Mouse (Mus musculus): ENCODE measurements around the gene Ltbp4. TPM values are rescaled to one million over a fixed set of nuclear protein-coding genes. Genes with fewer than 3 reads are reported as not detected.

Gene Ltbp4
- total and polyA plus RNA-seq, 3 experiments = 2.9 to 14.2 TPM; not detected in 1

DNA sequence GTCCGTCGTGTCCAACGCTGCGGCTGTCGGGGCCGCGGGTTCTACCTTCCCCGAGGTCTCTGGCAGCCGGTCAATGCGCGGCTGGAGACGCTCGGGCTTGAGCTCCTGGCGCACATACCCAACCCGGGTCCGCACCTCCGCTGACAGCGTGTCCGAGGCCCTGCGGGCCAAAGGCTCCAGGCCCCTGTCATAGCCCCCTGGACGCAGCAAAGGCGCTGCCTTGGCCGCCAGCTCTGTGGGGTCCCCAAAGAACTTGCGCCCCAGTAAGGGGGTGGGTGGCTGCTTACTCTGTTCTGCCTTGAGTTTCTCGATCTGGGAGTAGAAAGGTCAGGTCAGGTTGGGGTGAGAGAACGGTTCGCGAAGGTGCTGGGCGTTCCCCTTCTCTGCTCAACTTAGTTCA, 26.9 kb upstream of the Ltbp4 start:
- Histone ChIP-seq H3K27me3 (ENCODE audit: control insufficient read depth in 1 of 2, insufficient read depth in 2 of 2, low read length in 2 of 2) (no peaks in the 10 kb centered on the region), H3K36me3 (ENCODE audit: control insufficient read depth in 1 of 2, insufficient read depth in 2 of 2, low read length in 2 of 2) (peaks cover 0 to 5% of the 10 kb centered on the region in 2 experiments; a peak in 2 of 4 replicates), H3K27ac (ENCODE audit: control insufficient read depth, low read depth, low read length) (no peak overlapping the region), H3K9me3 (replicated peaks; ENCODE audit: insufficient read depth, low read length) (no peaks in the 10 kb centered on the region), H3K4me1 (ENCODE audit: control insufficient read depth in 1 of 2, insufficient read depth in 2 of 2, low read length in 2 of 2) (peaks cover 0 to 22% of the 10 kb centered on the region in 2 experiments; a peak in 3 of 4 replicates), H3K4me3 (ENCODE audit: control insufficient read depth in 1 of 2, insufficient read depth in 1 of 2, low read depth in 2 of 2, low read length in 2 of 2) (no peak overlapping the region), H3K9ac (ENCODE audit: control insufficient read depth, low read depth, low read length, poor library complexity, severe bottlenecking) (no peak overlapping the region), H3K79me2 (ENCODE audit: control insufficient read depth, insufficient read depth, low read length, poor library complexity) (no peaks in the 10 kb centered on the region)
- DNase-seq (ENCODE audit: low read depth, low spot score) = no peak
- TF ChIP-seq TCF12 (IDR thresholded peaks at IDR 0.05; ENCODE audit: low read depth, low read length) (no peak), ZC3H11A (IDR thresholded peaks at IDR 0.05; ENCODE audit: low read depth, low read length) (no peak), ZMIZ1 (IDR thresholded peaks at IDR 0.05; ENCODE audit: low read depth, low read length) (no peak), MYC (IDR thresholded peaks at IDR 0.05; ENCODE audit: low read depth, low read length) (no peak), SIN3A (IDR thresholded peaks at IDR 0.05; ENCODE audit: low read length) (no peak), MYB (IDR thresholded peaks at IDR 0.05; ENCODE audit: low read depth, low read length) (no peak), HCFC1 (IDR thresholded peaks at IDR 0.05; ENCODE audit: low read depth, low read length) (no peak), USF2 (IDR thresholded peaks at IDR 0.05; ENCODE audit: borderline replicate concordance in 1 of 2, insufficient read depth in 1 of 2, low read depth in 1 of 2, low read length in 2 of 2) (no peak), JUND (IDR thresholded peaks at IDR 0.05; ENCODE audit: low read depth, low read length) (no peak), RCOR1 (IDR thresholded peaks at IDR 0.05; ENCODE audit: low read depth, low read length) (no peak), NRF1 (IDR thresholded peaks at IDR 0.05; ENCODE audit: insufficient read depth, low read depth, low read length, poor library complexity, severe bottlenecking) (no peak), SMC3 (IDR thresholded peaks at IDR 0.05; ENCODE audit: low read depth, low read length) (no peak), MAFK (IDR thresholded peaks at IDR 0.05; ENCODE audit: borderline replicate concordance, low read depth, low read length) (no peak)

GRCm38 (mm10) chr7:27361283-27361946, 23.9 kb upstream of the Ltbp4 start:
- Histone ChIP-seq H3K9me3 (replicated peaks; ENCODE audit: insufficient read depth, low read length) (no peaks in the 10 kb centered on the region), H3K4me1 (ENCODE audit: control insufficient read depth in 1 of 2, insufficient read depth in 2 of 2, low read length in 2 of 2) (peaks cover 0 to 17% of the 10 kb centered on the region in 2 experiments), H3K79me2 (ENCODE audit: control insufficient read depth, insufficient read depth, low read length, poor library complexity) (no peaks in the 10 kb centered on the region), H3K36me3 (ENCODE audit: control insufficient read depth in 1 of 2, insufficient read depth in 2 of 2, low read length in 2 of 2) (peaks cover 0 to 11% of the 10 kb centered on the region in 2 experiments; a peak in 2 of 4 replicates), H3K27ac (ENCODE audit: control insufficient read depth, low read depth, low read length) (no peak overlapping the region), H3K4me3 (ENCODE audit: control insufficient read depth in 1 of 2, insufficient read depth in 1 of 2, low read depth in 2 of 2, low read length in 2 of 2) (peak overlapping the region; percentile 60 to 73), H3K27me3 (ENCODE audit: control insufficient read depth in 1 of 2, insufficient read depth in 2 of 2, low read length in 2 of 2) (no peaks in the 10 kb centered on the region), H3K9ac (ENCODE audit: control insufficient read depth, low read depth, low read length, poor library complexity, severe bottlenecking) (peak overlapping the region; percentile 68)
- peak; percentile 99 for DNase-seq (ENCODE audit: low read depth, low spot score)
- no peak for TF ChIP-seq TBP (IDR thresholded peaks at IDR 0.05; ENCODE audit: low read depth, low read length)
- 0 out of 2 replicates have a peak, but pooled peaks have one; percentile 33 for TF ChIP-seq MAX (IDR thresholded peaks at IDR 0.05; ENCODE audit: low read length)
- TF ChIP-seq SIN3A (IDR thresholded peaks at IDR 0.05; ENCODE audit: low read length) = peak; percentile 4; the same call in 1 of the 2 replicates
- TF ChIP-seq USF1 (IDR thresholded peaks at IDR 0.05; ENCODE audit: low read depth, low read length) = peak; percentile 77
- no peak for TF ChIP-seq ETS1 (IDR thresholded peaks at IDR 0.05; ENCODE audit: low read depth, low read length)
- no peak for TF ChIP-seq UBTF (IDR thresholded peaks at IDR 0.05; ENCODE audit: borderline replicate concordance, insufficient read depth, low read depth, low read length)
- no peak for TF ChIP-seq CHD1 (IDR thresholded peaks at IDR 0.05; ENCODE audit: low read depth, low read length)
- no peak for TF ChIP-seq ELF1 (IDR thresholded peaks at IDR 0.05; ENCODE audit: low read depth, low read length)
- no peak for TF ChIP-seq RAD21 (IDR thresholded peaks at IDR 0.05; ENCODE audit: low read depth, low read length)
- TF ChIP-seq MEF2A (IDR thresholded peaks at IDR 0.05; ENCODE audit: extremely low read depth, insufficient replicate concordance, low read depth, low read length, poor library complexity, severe bottlenecking) = no peak
- TF ChIP-seq JUND (IDR thresholded peaks at IDR 0.05; ENCODE audit: low read depth, low read length) = no peak
- TF ChIP-seq MAZ (IDR thresholded peaks at IDR 0.05; ENCODE audit: low read depth, low read length) = peak; percentile 53; the same call in 1 of the 2 replicates
- peak; percentile 62 for TF ChIP-seq NELFE (IDR thresholded peaks at IDR 0.05; ENCODE audit: low read depth, low read length)
- peak; percentile 88 for TF ChIP-seq RCOR1 (IDR thresholded peaks at IDR 0.05; ENCODE audit: low read depth, low read length)
- TF ChIP-seq POLR2A (IDR thresholded peaks at IDR 0.05; ENCODE audit: control insufficient read depth in 1 of 2, insufficient read depth in 1 of 2, low read depth in 1 of 2, low read length in 2 of 2, poor library complexity in 1 of 2) = peak; percentile 54 to 59; a peak in 2 of 4 replicates
- TF ChIP-seq SMC3 (IDR thresholded peaks at IDR 0.05; ENCODE audit: low read depth, low read length) = no peak
- no peak for TF ChIP-seq POLR2AphosphoS2 (IDR thresholded peaks at IDR 0.05; ENCODE audit: low read length)
- no peak for TF ChIP-seq TAL1 (IDR thresholded peaks at IDR 0.05; ENCODE audit: low read length)
- no peak for TF ChIP-seq POLR2AphosphoS5 (IDR thresholded peaks at IDR 0.05; ENCODE audit: borderline replicate concordance, low read depth, low read length)
- TF ChIP-seq NRF1 (IDR thresholded peaks at IDR 0.05; ENCODE audit: insufficient read depth, low read depth, low read length, poor library complexity, severe bottlenecking) = peak; percentile 98
- TF ChIP-seq CTCF (IDR thresholded peaks at IDR 0.05 in 2 of 3, conservative IDR thresholded peaks at IDR 0.05 in 1 of 3; ENCODE audit: control insufficient read depth in 1 of 3, insufficient read depth in 1 of 3, low read depth in 2 of 3, low read length in 3 of 3, poor library complexity in 1 of 3, severe bottlenecking in 1 of 3) = no peak
- no peak for TF ChIP-seq TCF12 (IDR thresholded peaks at IDR 0.05; ENCODE audit: low read depth, low read length)
